Mouse (Mus musculus) brain, embryonic 14.5 days (tissue): ENCODE measurements around the gene Fam71a.

Source experiments
- CTCF ChIP-seq: fragments of 200-500 bp; IDR thresholded peaks from 2 replicates; pipeline ENCODE4 v1.5.1; 2012; ENCODE audit warnings: inconsistent platforms, mild to moderate bottlenecking, moderate library complexity, borderline replicate concordance; ENCODE audit not compliant: insufficient read depth, insufficient read length; ENCODE audit errors: extremely low read depth
- POLR2A ChIP-seq: fragments of 200-500 bp; IDR thresholded peaks from 2 replicates; pipeline ENCODE4 v1.6.1; 2012; ENCODE audit warnings: mild to moderate bottlenecking, inconsistent platforms, borderline replicate concordance; ENCODE audit not compliant: poor library complexity, insufficient read depth, insufficient read length, severe bottlenecking; ENCODE audit errors: extremely low read depth

DNA sequence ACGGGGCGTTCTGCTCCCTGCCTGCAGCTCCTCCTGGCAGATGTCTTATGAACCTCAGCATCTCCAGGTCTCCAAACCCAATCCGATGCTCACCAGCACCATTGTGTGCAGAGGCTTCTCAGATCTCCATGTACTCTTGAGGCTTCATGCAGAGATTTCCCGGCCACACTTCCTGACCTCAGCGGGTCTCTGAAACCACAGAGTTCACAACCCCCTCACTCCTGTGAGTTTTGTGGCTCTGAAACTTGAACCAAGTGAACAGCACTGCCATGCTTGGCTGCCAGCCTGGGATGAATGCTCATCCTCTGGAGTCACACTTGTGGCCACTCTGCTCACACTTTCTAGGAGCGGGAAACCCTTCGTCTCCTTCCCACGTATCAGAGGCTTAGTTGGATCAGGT, 23.6 kb downstream of the Fam71a start:
- TF ChIP-seq CTCF (no peak), POLR2A (no peak)
